Mouse (Mus musculus) lung, postnatal 36 days (tissue): ENCODE data around the gene Mllt3.
A peak's percentile ranks its signal among the peaks of the same experiment; 100 is the strongest.

ENCODE experiments used
- DNase-seq: peaks from one replicate; pipeline ENCODE4 v3.0.0; 2022; ENCODE audit warnings: mixed read lengths

The Mllt3 gene

GRCm38 (mm10) chr4:87944320-87944719 is 88.8 kb downstream of the Mllt3 start:
- no peak for DNase-seq

- DNase-seq: no peak
Measured at GRCm38 (mm10) chr4:87942921-87943403, 90.2 kb downstream of the Mllt3 start.

- DNase-seq: no peak
Measured at GRCm38 (mm10) chr4:87939474-87940154, 93.5 kb downstream of the Mllt3 start.

GRCm38 (mm10) chr4:87936326-87936725 is 96.8 kb downstream of the Mllt3 start:
- DNase-seq: no peak

GRCm38 (mm10) chr4:87933701-87934337 is 99.3 kb downstream of the Mllt3 start:
- DNase-seq: peak; percentile 26

- peak; percentile 27 for DNase-seq
Measured at GRCm38 (mm10) chr4:87930356-87931245, 102.6 kb downstream of the Mllt3 start.

- DNase-seq: no peak
Measured at GRCm38 (mm10) chr4:87928603-87929199, 104.5 kb downstream of the Mllt3 start.

- no peak for DNase-seq
Measured at GRCm38 (mm10) chr4:87927354-87927753, 105.8 kb downstream of the Mllt3 start.

- DNase-seq: no peak
Measured at GRCm38 (mm10) chr4:87920664-87921063, 112.5 kb downstream of the Mllt3 start.

- DNase-seq: no peak
Measured at GRCm38 (mm10) chr4:87911172-87911994, 121.8 kb downstream of the Mllt3 start.

- DNase-seq: no peak
Measured at GRCm38 (mm10) chr4:87905149-87905771, 127.9 kb downstream of the Mllt3 start.

GRCm38 (mm10) chr4:87904722-87905121 is 128.4 kb downstream of the Mllt3 start:
- peak; percentile 46 for DNase-seq

GRCm38 (mm10) chr4:87902584-87902983 is 130.6 kb downstream of the Mllt3 start:
- no peak for DNase-seq

- peak; percentile 44 for DNase-seq
Measured at GRCm38 (mm10) chr4:87901166-87901565, 132.0 kb downstream of the Mllt3 start.

GRCm38 (mm10) chr4:87893498-87893897 is 139.7 kb downstream of the Mllt3 start:
- no peak for DNase-seq

GRCm38 (mm10) chr4:87893012-87893411 is 140.2 kb downstream of the Mllt3 start:
- DNase-seq: no peak

GRCm38 (mm10) chr4:87883225-87883875 is 149.8 kb downstream of the Mllt3 start:
- peak; percentile 10 for DNase-seq

- no peak for DNase-seq
Measured at GRCm38 (mm10) chr4:87881995-87882394, 151.2 kb downstream of the Mllt3 start.

GRCm38 (mm10) chr4:87881583-87881982 is 151.6 kb downstream of the Mllt3 start:
- DNase-seq: no peak

- DNase-seq: no peak
Measured at GRCm38 (mm10) chr4:87880297-87880696, 152.9 kb downstream of the Mllt3 start.

GRCm38 (mm10) chr4:87878701-87879100 is 154.5 kb downstream of the Mllt3 start:
- no peak for DNase-seq
